ENCODE assay signal across 8 mouse cellular contexts in the genomic region with DNA sequence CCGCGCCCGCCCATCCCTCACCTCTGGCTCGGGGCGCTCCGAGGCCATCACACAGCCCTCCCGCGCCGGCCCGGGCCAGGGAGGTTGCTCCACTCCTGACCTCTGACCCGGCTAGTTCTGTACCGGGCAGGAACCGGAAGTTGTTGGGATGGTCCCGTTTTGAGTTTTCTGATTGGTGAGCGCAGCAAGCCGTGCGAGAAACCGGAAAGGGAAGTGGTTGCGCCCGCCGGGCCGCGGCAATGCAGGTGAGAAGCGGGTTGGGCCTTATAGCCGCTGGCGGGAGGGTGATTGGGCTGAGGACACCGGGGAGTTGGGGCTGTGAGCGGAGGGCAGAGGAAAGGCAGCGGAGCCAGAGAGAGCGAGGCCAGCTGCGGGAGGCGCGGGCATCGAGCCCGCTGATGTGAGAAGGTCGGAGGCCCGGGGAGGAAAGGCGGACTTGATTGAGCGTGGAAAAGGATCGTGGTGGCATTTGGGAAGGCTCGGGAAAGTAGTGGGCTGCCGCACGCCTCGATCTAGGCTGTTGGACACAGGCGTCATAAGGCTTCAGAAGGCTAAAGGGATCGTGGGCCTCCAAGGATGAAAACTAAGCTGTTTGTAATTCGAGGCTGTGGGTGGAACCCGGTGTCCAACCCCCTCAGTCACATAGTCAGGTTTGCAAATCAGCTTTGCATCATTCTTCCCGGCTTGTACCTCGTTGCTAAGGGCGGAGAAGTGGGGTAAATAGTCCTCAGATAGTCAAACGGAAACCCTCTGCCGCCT. TPM values are rescaled to one million over a fixed set of nuclear protein-coding genes. Genes with fewer than 3 reads are reported as not detected.
A peak's percentile ranks its signal among the peaks of the same experiment; 100 is the strongest.
DNase-seq lines count a peak whose midpoint lies in the region; ATAC-seq lines count a peak whose summit lies in the region.

Gene Szt2, minus strand, starts transcription at position 132 of the 759 bp plus-strand sequence.
Gene Med8, plus strand, starts transcription at position 196 of the 759 bp plus-strand sequence.

- no peaks in the 10 kb centered on the region for H3K27me3 ChIP-seq in heart, embryonic 14.5 days (ENCODE audit: control insufficient read depth, insufficient read depth, low read length)
- H3K27me3 ChIP-seq in liver, embryonic 13.5 days = no peaks in the 10 kb centered on the region
- H3K27me3 ChIP-seq in stomach, embryonic 16.5 days (ENCODE audit: control insufficient read depth, insufficient read depth, low read length) = no peaks in the 10 kb centered on the region

- peak; percentile 94 for DNase-seq in CD4-positive, CD25-positive, alpha-beta regulatory T cell, adult 2 months (ENCODE audit: low read depth, low spot score)
- peak; percentile 74 for DNase-seq in fibroblast of lung, adult 2 months (ENCODE audit: low read depth)
- DNase-seq in kidney, postnatal 14 days = peak; percentile 95
- peak; percentile 89 for DNase-seq in liver, embryonic 13.5 days
- peak; percentile 93 for DNase-seq in neural tube, embryonic 10.5 days (ENCODE audit: extremely low spot score, low spot score)

- H3K4me3 ChIP-seq in brown adipose tissue, adult 24 weeks (ENCODE audit: insufficient read depth, low read depth, low read length) = peak within 1 kb of the TSS; percentile 95
- H3K4me3 ChIP-seq in heart, embryonic 14.5 days (ENCODE audit: control insufficient read depth in 1 of 2, insufficient read depth in 1 of 2, low read depth in 1 of 2, low read length in 2 of 2) = peak within 1 kb of the TSS; percentile 65 to 72
- H3K4me3 ChIP-seq in liver, embryonic 13.5 days (replicated peaks) = peak within 1 kb of the TSS; percentile 91
- H3K4me3 ChIP-seq in stomach, embryonic 16.5 days (replicated peaks; ENCODE audit: low read length) = peak within 1 kb of the TSS; percentile 80

- H3K4me2 ChIP-seq in heart, embryonic 14.5 days (ENCODE audit: low read length) = peak within 1 kb of the TSS; percentile 89
- H3K4me2 ChIP-seq in liver, embryonic 13.5 days = peak within 1 kb of the TSS; percentile 90
- peak within 1 kb of the TSS; percentile 80 for H3K4me2 ChIP-seq in stomach, embryonic 16.5 days (ENCODE audit: low read depth, low read length)

- H3K4me1 ChIP-seq in brown adipose tissue, adult 24 weeks (ENCODE audit: control insufficient read depth, insufficient read depth, insufficient read length, low read length) = peaks cover 9% of the 10 kb centered on the region; the same call in 1 of the 2 replicates
- H3K4me1 ChIP-seq in heart, embryonic 14.5 days (ENCODE audit: control insufficient read depth in 2 of 2, insufficient read depth in 2 of 2, low read length in 2 of 2) = peaks cover 2 to 15% of the 10 kb centered on the region in 2 experiments
- H3K4me1 ChIP-seq in liver, embryonic 13.5 days (replicated peaks) = peaks cover 38% of the 10 kb centered on the region
- peaks cover 9% of the 10 kb centered on the region for H3K4me1 ChIP-seq in stomach, embryonic 16.5 days (ENCODE audit: control insufficient read depth, insufficient read depth, low read length)

- peak within 1 kb of the TSS; percentile 74 for H3K27ac ChIP-seq in brown adipose tissue, adult 24 weeks (replicated peaks; ENCODE audit: low read depth, low read length)
- H3K27ac ChIP-seq in heart, embryonic 14.5 days (replicated peaks in 1 of 2; ENCODE audit: control insufficient read depth in 1 of 2, insufficient read depth in 1 of 2, low read depth in 2 of 2, low read length in 2 of 2) = peak within 1 kb of the TSS; percentile 6 to 7; a peak in 2 of 4 replicates
- H3K27ac ChIP-seq in liver, embryonic 13.5 days = peak within 1 kb of the TSS; percentile 83
- H3K27ac ChIP-seq in stomach, embryonic 16.5 days (ENCODE audit: low read length) = peak within 1 kb of the TSS; percentile 69

- H3K36me3 ChIP-seq in heart, embryonic 14.5 days (ENCODE audit: control insufficient read depth, insufficient read depth, low read length) = peaks cover 42% of the 10 kb centered on the region
- peaks cover 49% of the 10 kb centered on the region for H3K36me3 ChIP-seq in liver, embryonic 13.5 days
- H3K36me3 ChIP-seq in stomach, embryonic 16.5 days (ENCODE audit: control insufficient read depth, insufficient read depth, low read length) = no peaks in the 10 kb centered on the region; the same call in 1 of the 2 replicates

- peak within 1 kb of the TSS; percentile 87 for H3K9ac ChIP-seq in heart, embryonic 14.5 days (ENCODE audit: low read length)
- H3K9ac ChIP-seq in liver, embryonic 13.5 days = peak within 1 kb of the TSS; percentile 93
- peak within 1 kb of the TSS; percentile 86 for H3K9ac ChIP-seq in stomach, embryonic 16.5 days (ENCODE audit: low read length)

- under 1% methylated on average over 53 of the region's 53 CpGs for WGBS in heart, embryonic 14.5 days
- WGBS in liver, embryonic 13.5 days (ENCODE audit: insufficient replicate concordance) = under 1% methylated on average over 53 of the region's 53 CpGs
- WGBS in stomach, embryonic 16.5 days = under 1% methylated on average over 53 of the region's 53 CpGs

- peak; percentile 94 for ATAC-seq in heart, embryonic 14.5 days (ENCODE audit: insufficient number of reproducible peaks, insufficient read depth, low FRiP score, low read depth)
- peak; percentile 98 for ATAC-seq in liver, embryonic 13.5 days (ENCODE audit: low read depth)
- peak; percentile 94 for ATAC-seq in stomach, embryonic 16.5 days (ENCODE audit: insufficient read depth, low FRiP score)

- no peaks in the 10 kb centered on the region for H3K9me3 ChIP-seq in heart, embryonic 14.5 days (ENCODE audit: control insufficient read depth, low read length)
- no peaks in the 10 kb centered on the region for H3K9me3 ChIP-seq in liver, embryonic 13.5 days (replicated peaks)
- no peaks in the 10 kb centered on the region for H3K9me3 ChIP-seq in stomach, embryonic 16.5 days (replicated peaks; ENCODE audit: control insufficient read depth, low read length)

RNA-seq across cellular contexts. Expression of gene Szt2, which starts in this region (rescaled TPM):
- 4.0 and 6.1 TPM in 2 replicates for polyA plus RNA-seq in brown adipose tissue, adult 24 weeks (2012; ENCODE audit: insufficient read depth, insufficient read length, missing spikeins)
- polyA plus RNA-seq in heart, embryonic 14.5 days (2014; fragmentation: Nextera tagmentation; extraction: Ambion mirVana) = 7.1 and 7.6 TPM in 2 replicates
- polyA plus RNA-seq in liver, embryonic 13.5 days (2015; fragmentation: Nextera tagmentation; extraction: Ambion mirVana) = 2.0 TPM in 2 replicates
- 6.7 and 6.8 TPM in 2 replicates for polyA plus RNA-seq in stomach, embryonic 16.5 days (2015; fragmentation: Nextera tagmentation; extraction: Ambion mirVana)

RNA-seq across cellular contexts. Expression of gene Med8, which starts in this region (rescaled TPM):
- 38.0 and 38.3 TPM in 2 replicates for polyA plus RNA-seq in brown adipose tissue, adult 24 weeks (2012; ENCODE audit: insufficient read depth, insufficient read length, missing spikeins)
- polyA plus RNA-seq in heart, embryonic 14.5 days (2014; fragmentation: Nextera tagmentation; extraction: Ambion mirVana) = 63.6 and 69.4 TPM in 2 replicates
- 97.4 and 107 TPM in 2 replicates for polyA plus RNA-seq in liver, embryonic 13.5 days (2015; fragmentation: Nextera tagmentation; extraction: Ambion mirVana)
- 91.0 and 92.0 TPM in 2 replicates for polyA plus RNA-seq in stomach, embryonic 16.5 days (2015; fragmentation: Nextera tagmentation; extraction: Ambion mirVana)

Comparison
In these comparisons a context has a peak if more than half of its experiments do, and no peak if none do; other contexts are left out.
1. Peak in every context shown above with its lines: DNase-seq, ATAC-seq, H3K4me3 ChIP-seq and H3K27ac ChIP-seq.
2. H3K27ac ChIP-seq: peak in every context shown above with its lines; median percentile 83 in liver, embryonic 13.5 days; 74 in brown adipose tissue, adult 24 weeks; 69 in stomach, embryonic 16.5 days; 6 in heart, embryonic 14.5 days.